Mouse (Mus musculus) bone marrow, adult 2 months (tissue): Measurements from ENCODE around the gene Colgalt2.

Experiments used
- CTCF ChIP-seq: fragments of 200-500 bp; IDR thresholded peaks from 2 replicates; pipeline ENCODE4 v1.5.1; 2011; ENCODE audit warnings: low read length, control low read depth; ENCODE audit not compliant: control insufficient read depth, insufficient read depth
- POLR2A ChIP-seq: fragments of 200-500 bp; IDR thresholded peaks from 2 replicates; pipeline ENCODE4 v1.6.1; 2011; ENCODE audit warnings: low read depth, mild to moderate bottlenecking, control low read depth, low read length, borderline replicate concordance; ENCODE audit not compliant: control insufficient read depth

DNA sequence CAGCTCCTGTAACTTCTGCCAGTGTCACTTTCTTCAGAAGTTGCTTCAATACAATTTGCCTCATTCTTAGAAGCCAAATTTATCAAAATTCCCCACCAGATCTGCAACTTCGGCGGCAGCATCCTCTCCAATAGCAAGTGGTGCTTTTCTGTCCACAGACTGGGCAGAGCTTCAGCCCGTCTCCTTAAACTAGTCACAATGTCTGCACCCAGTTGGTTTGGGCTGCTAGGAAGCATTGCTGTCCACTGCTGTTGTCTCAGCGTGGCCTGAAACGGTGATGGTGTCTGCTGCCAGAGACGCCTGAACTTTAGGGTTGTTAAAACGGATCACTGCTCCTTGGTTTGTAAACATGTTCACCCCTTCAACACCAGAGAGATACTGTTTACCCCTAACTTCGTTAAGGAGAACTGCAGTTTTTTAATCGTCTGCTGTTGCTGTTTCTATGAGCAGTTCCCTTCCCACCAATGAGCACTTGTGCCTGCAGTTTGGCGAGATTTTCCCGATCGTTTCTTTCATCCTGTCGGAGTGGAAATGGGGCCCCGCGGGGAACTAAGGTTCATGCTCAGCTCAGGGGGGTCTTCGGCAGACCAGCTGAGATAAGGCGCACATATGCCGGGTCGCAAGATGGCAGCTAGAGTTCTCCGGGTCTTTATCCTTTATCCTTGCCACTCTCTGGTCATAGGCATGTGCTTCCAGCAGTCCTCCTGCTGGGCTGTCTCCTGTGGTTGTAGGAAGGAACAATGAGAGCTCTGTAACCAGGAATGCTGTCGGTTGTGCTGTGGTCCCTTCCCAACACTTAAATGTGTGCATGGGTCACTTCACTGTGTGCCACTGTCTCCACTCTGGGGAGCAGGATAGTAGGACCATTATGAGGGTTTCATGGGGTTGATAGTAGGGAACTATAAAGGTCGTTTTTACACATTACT, 7.7 kb downstream of the Colgalt2 start:
- no peak for TF ChIP-seq CTCF
- no peak for TF ChIP-seq POLR2A
